Comparison of ENCODE assay signal across 15 mouse cellular contexts in the genomic region with DNA sequence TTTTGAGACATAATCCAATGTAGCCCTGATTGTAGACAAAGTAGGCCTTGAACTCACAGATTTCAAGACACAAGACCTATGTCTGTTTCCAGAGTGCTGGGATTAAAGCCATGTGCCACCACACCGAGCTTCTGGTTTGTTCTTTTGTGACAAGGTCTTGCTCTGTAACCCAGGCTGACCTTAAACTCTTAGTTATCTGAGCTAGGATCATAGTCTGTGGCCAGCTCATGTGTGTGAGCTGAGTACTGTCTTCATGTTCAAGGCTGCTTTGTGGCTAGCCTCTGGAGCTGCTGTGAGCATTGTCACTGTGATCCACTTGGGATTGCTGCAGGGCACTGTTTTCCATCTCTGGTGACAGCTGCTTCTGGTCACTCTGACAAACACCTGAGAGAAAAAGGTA. TPM values are rescaled to one million over a fixed set of nuclear protein-coding genes. Genes with fewer than 3 reads are reported as not detected.
A peak's percentile ranks its signal among the peaks of the same experiment; 100 is the strongest.
DNase-seq lines count a peak whose midpoint lies in the region; ATAC-seq and TF ChIP-seq lines count a peak whose summit lies in the region.
"Had no signal": no experiment of that assay in that cellular context is flagged by ENCODE, and none has a peak within 500 bp of the region (broad histone marks: within the 10 kb centered on the region; RNA-seq: fewer than 3 reads in every experiment).

No protein-coding gene starts in this region.

- H3K4me2 ChIP-seq in heart, embryonic 13.5 days, result peak overlapping the region; percentile 33; the same call in 1 of the 2 replicates
- no peak overlapping the region for H3K4me2 ChIP-seq in liver, embryonic 16.5 days (ENCODE audit: low read depth, low read length)
- no peak overlapping the region for H3K4me2 ChIP-seq in midbrain, embryonic 15.5 days
- H3K4me2 ChIP-seq: forebrain, embryonic 15.5 days; hindbrain, embryonic 12.5 days had no signal

- peak overlapping the region; percentile 2; the same call in 1 of the 2 replicates for H3K4me3 ChIP-seq in heart, embryonic 13.5 days
- no peak overlapping the region for H3K4me3 ChIP-seq in heart, adult 2 months
- H3K4me3 ChIP-seq in megakaryocyte, embryonic 14.5 days (replicated peaks), result peak overlapping the region; percentile 67
- no peak overlapping the region for H3K4me3 ChIP-seq in liver, embryonic 16.5 days (ENCODE audit: low read depth, low read length)
- no peak overlapping the region for H3K4me3 ChIP-seq in midbrain, embryonic 15.5 days
- H3K4me3 ChIP-seq: embryonic facial prominence, embryonic 10.5 days; forebrain, embryonic 15.5 days; hindbrain, embryonic 12.5 days had no signal

- TF ChIP-seq CTCF in heart, adult 2 months (IDR thresholded peaks at IDR 0.05), result no peak

- peaks cover 47% of the 10 kb centered on the region for H3K36me3 ChIP-seq in heart, embryonic 13.5 days
- H3K36me3 ChIP-seq in heart, adult 2 months (ENCODE audit: control insufficient read depth, insufficient read depth, low read length), result no peaks in the 10 kb centered on the region
- H3K36me3 ChIP-seq in megakaryocyte, embryonic 14.5 days (replicated peaks; ENCODE audit: low read length), result peaks cover 50% of the 10 kb centered on the region
- H3K36me3 ChIP-seq in liver, embryonic 16.5 days (ENCODE audit: control insufficient read depth, insufficient read depth), result peaks cover 40% of the 10 kb centered on the region
- H3K36me3 ChIP-seq in midbrain, embryonic 15.5 days (replicated peaks), result peaks cover 13% of the 10 kb centered on the region

- H3K9me3 ChIP-seq in heart, embryonic 13.5 days, result no peaks in the 10 kb centered on the region
- no peaks in the 10 kb centered on the region for H3K9me3 ChIP-seq in megakaryocyte, embryonic 14.5 days
- H3K9me3 ChIP-seq in liver, embryonic 16.5 days (replicated peaks; ENCODE audit: control insufficient read depth, low read length), result no peaks in the 10 kb centered on the region
- H3K9me3 ChIP-seq in midbrain, embryonic 15.5 days, result no peaks in the 10 kb centered on the region
- H3K9me3 ChIP-seq: embryonic facial prominence, embryonic 10.5 days; forebrain, embryonic 15.5 days; hindbrain, embryonic 12.5 days had no signal

- H3K27ac ChIP-seq in heart, embryonic 13.5 days (replicated peaks), result no peak overlapping the region
- no peak overlapping the region for H3K27ac ChIP-seq in heart, adult 2 months
- H3K27ac ChIP-seq in liver, embryonic 16.5 days (ENCODE audit: low read length), result peak overlapping the region; percentile 1; the same call in 1 of the 2 replicates
- H3K27ac ChIP-seq in midbrain, embryonic 15.5 days, result no peak overlapping the region
- H3K27ac ChIP-seq: embryonic facial prominence, embryonic 10.5 days; forebrain, embryonic 15.5 days; hindbrain, embryonic 12.5 days had no signal

- H3K27me3 ChIP-seq in heart, embryonic 13.5 days (replicated peaks), result no peaks in the 10 kb centered on the region
- H3K27me3 ChIP-seq in heart, adult 2 months (ENCODE audit: control insufficient read depth, insufficient read depth, low read length), result no peaks in the 10 kb centered on the region
- H3K27me3 ChIP-seq in megakaryocyte, embryonic 14.5 days (replicated peaks), result no peaks in the 10 kb centered on the region
- H3K27me3 ChIP-seq in liver, embryonic 16.5 days (ENCODE audit: control insufficient read depth, insufficient read depth, low read depth, low read length), result no peaks in the 10 kb centered on the region
- no peaks in the 10 kb centered on the region for H3K27me3 ChIP-seq in midbrain, embryonic 15.5 days (replicated peaks)
- H3K27me3 ChIP-seq: forebrain, embryonic 15.5 days; hindbrain, embryonic 12.5 days; Patski had no signal

- TF ChIP-seq POLR2A in heart, adult 2 months (IDR thresholded peaks at IDR 0.05; ENCODE audit: insufficient read depth, low read depth, low read length), result no peak

- peaks cover 2% of the 10 kb centered on the region for H3K79me2 ChIP-seq in heart, adult 2 months (replicated peaks; ENCODE audit: control insufficient read depth, insufficient read depth, low read length)

- WGBS in heart, embryonic 13.5 days, result 68% methylated on average over 1 of the region's 1 CpGs
- 78% methylated on average over 1 of the region's 1 CpGs for WGBS in heart, adult 2 months
- WGBS in liver, embryonic 16.5 days (ENCODE audit: insufficient replicate concordance), result 41% methylated on average over 1 of the region's 1 CpGs
- 83% methylated on average over 1 of the region's 1 CpGs for WGBS in midbrain, embryonic 15.5 days

- no peak for TF ChIP-seq EP300 in heart, adult 2 months (IDR thresholded peaks at IDR 0.05; ENCODE audit: insufficient read depth, low read depth, low read length)

- peaks cover 14% of the 10 kb centered on the region for H3K4me1 ChIP-seq in heart, embryonic 13.5 days
- peaks cover 9% of the 10 kb centered on the region for H3K4me1 ChIP-seq in heart, adult 2 months (ENCODE audit: control insufficient read depth, insufficient read depth, low read length)
- H3K4me1 ChIP-seq in megakaryocyte, embryonic 14.5 days, result peaks cover 63% of the 10 kb centered on the region
- peaks cover 40% of the 10 kb centered on the region for H3K4me1 ChIP-seq in liver, embryonic 16.5 days (ENCODE audit: control insufficient read depth, low read depth, low read length)
- H3K4me1 ChIP-seq in midbrain, embryonic 15.5 days, result peaks cover 14% of the 10 kb centered on the region

- intact Hi-C loops in heart, adult 2 months (cut with DNase I), result no loop called here

- H3K9ac ChIP-seq in heart, embryonic 13.5 days, result no peak overlapping the region
- no peak overlapping the region for H3K9ac ChIP-seq in heart, adult 2 months (ENCODE audit: low read depth, low read length)
- no peak overlapping the region for H3K9ac ChIP-seq in liver, embryonic 16.5 days (ENCODE audit: low read depth, low read length)
- no peak overlapping the region for H3K9ac ChIP-seq in midbrain, embryonic 15.5 days
- H3K9ac ChIP-seq: forebrain, embryonic 15.5 days; hindbrain, embryonic 12.5 days had no signal

- peak; percentile 38 to 72 for DNase-seq in adrenal gland, adult (ENCODE audit: inconsistent age in 2 of 2, low spot score in 1 of 2)
- no peak for DNase-seq in adrenal gland, adult 8-10 months
- DNase-seq in heart, adult 2 months, result no peak

- ATAC-seq in heart, embryonic 13.5 days (ENCODE audit: extremely low read depth, insufficient number of reproducible peaks, low FRiP score, low TSS enrichment), result no peak
- no peak for ATAC-seq in megakaryocyte, adult 5-6 weeks (ENCODE audit: poor library complexity, severe bottlenecking)
- no peak for ATAC-seq in liver, embryonic 16.5 days (ENCODE audit: low read depth)
- ATAC-seq in midbrain, embryonic 15.5 days (replicated peaks), result no peak
- ATAC-seq: activated CD4-positive, CD25-positive, alpha-beta regulatory T cell, adult 4 months; forebrain, embryonic 15.5 days; hindbrain, embryonic 16.5 days; inflammation-experienced regulatory T-cells, adult 6 months; Patski had no signal

RNA-seq across cellular contexts. Expression of a gene that starts 3.3 kb away (rescaled TPM):
- total RNA-seq in adrenal gland, adult 8-10 months (2022), result 100 to 1,000 TPM; 429 to 671 (median 576) TPM
- 248 and 250 TPM in 2 replicates for polyA plus RNA-seq in heart, embryonic 13.5 days (2015; fragmentation: Nextera tagmentation; extraction: Ambion mirVana)
- 100 to 1,000 TPM; 110 to 116 TPM for total RNA-seq in heart, adult 2 months (2021)
- 132 and 135 TPM in 2 replicates for polyA plus RNA-seq in heart, adult 2 months (2012; rRNA removed)
- polyA plus RNA-seq in megakaryocyte, embryonic 14.5 days (2012; ENCODE audit: insufficient read depth, low replicate concordance), result 173 and 451 TPM in 2 replicates
- 197 and 213 TPM in 2 replicates for total RNA-seq in megakaryocyte, adult 5-6 weeks (2015)
- total RNA-seq in megakaryocyte, adult 5-6 weeks (2017), result 795 and 884 TPM in 2 replicates
- 373 and 397 TPM in 2 replicates for polyA plus RNA-seq in liver, embryonic 16.5 days (2015; fragmentation: Nextera tagmentation; extraction: Ambion mirVana)
- 292 and 298 TPM in 2 replicates for polyA plus RNA-seq in midbrain, embryonic 15.5 days (2015; fragmentation: Nextera tagmentation; extraction: Ambion mirVana)

RNA-seq across cellular contexts. Expression of a gene that starts 18.6 kb away (rescaled TPM):
- 10 to 100 TPM; 38.9 to 52.2 (median 47.6) TPM for total RNA-seq in adrenal gland, adult 8-10 months (2022)
- polyA plus RNA-seq in heart, embryonic 13.5 days (2015; fragmentation: Nextera tagmentation; extraction: Ambion mirVana), result 27.0 and 29.9 TPM in 2 replicates
- total RNA-seq in heart, adult 2 months (2021), result 10 to 100 TPM; 13.4 to 14.9 TPM
- polyA plus RNA-seq in heart, adult 2 months (2012; rRNA removed), result 23.4 and 29.5 TPM in 2 replicates
- 11.1 TPM in 1 of 2 replicates, not detected in the other for polyA plus RNA-seq in megakaryocyte, embryonic 14.5 days (2012; ENCODE audit: insufficient read depth, low replicate concordance)
- 22.8 and 26.4 TPM in 2 replicates for total RNA-seq in megakaryocyte, adult 5-6 weeks (2015)
- total RNA-seq in megakaryocyte, adult 5-6 weeks (2017), result 12.9 and 13.1 TPM in 2 replicates
- polyA plus RNA-seq in liver, embryonic 16.5 days (2015; fragmentation: Nextera tagmentation; extraction: Ambion mirVana), result 13.5 and 14.3 TPM in 2 replicates
- polyA plus RNA-seq in midbrain, embryonic 15.5 days (2015; fragmentation: Nextera tagmentation; extraction: Ambion mirVana), result 57.2 and 59.5 TPM in 2 replicates

RNA-seq across cellular contexts. Expression of a gene that starts 33.9 kb away (rescaled TPM):
- 1 to 10 TPM; 1.5 to 2.6 (median 2.1) TPM for total RNA-seq in adrenal gland, adult 8-10 months (2022)
- polyA plus RNA-seq in heart, embryonic 13.5 days (2015; fragmentation: Nextera tagmentation; extraction: Ambion mirVana), result 8.1 and 9.8 TPM in 2 replicates
- total RNA-seq in heart, adult 2 months (2021), result 1 to 10 TPM; 1.0 to 1.4 TPM
- 1.8 and 2.6 TPM in 2 replicates for polyA plus RNA-seq in heart, adult 2 months (2012; rRNA removed)
- not detected in 2 replicates for polyA plus RNA-seq in megakaryocyte, embryonic 14.5 days (2012; ENCODE audit: insufficient read depth, low replicate concordance)
- 0.18 TPM in 1 of 2 replicates, not detected in the other for total RNA-seq in megakaryocyte, adult 5-6 weeks (2015)
- not detected in 2 replicates for total RNA-seq in megakaryocyte, adult 5-6 weeks (2017)
- not detected in 2 replicates for polyA plus RNA-seq in liver, embryonic 16.5 days (2015; fragmentation: Nextera tagmentation; extraction: Ambion mirVana)
- 111 and 113 TPM in 2 replicates for polyA plus RNA-seq in midbrain, embryonic 15.5 days (2015; fragmentation: Nextera tagmentation; extraction: Ambion mirVana)
- polyA plus RNA-seq: activated CD4-positive, CD25-positive, alpha-beta regulatory T cell, adult 4 months had no signal

RNA-seq across cellular contexts. Expression of a gene that starts 42.3 kb away (rescaled TPM):
- 100 to 1,000 TPM in 3 of 4 experiments, 10 to 100 TPM in 1; 86.7 to 109 (median 104) TPM for total RNA-seq in adrenal gland, adult 8-10 months (2022)
- 17.3 and 19.1 TPM in 2 replicates for polyA plus RNA-seq in heart, embryonic 13.5 days (2015; fragmentation: Nextera tagmentation; extraction: Ambion mirVana)
- total RNA-seq in heart, adult 2 months (2021), result 10 to 100 TPM; 55.8 to 72.6 TPM
- 85.8 and 88.9 TPM in 2 replicates for polyA plus RNA-seq in heart, adult 2 months (2012; rRNA removed)
- polyA plus RNA-seq in megakaryocyte, embryonic 14.5 days (2012; ENCODE audit: insufficient read depth, low replicate concordance), result 22.2 and 47.0 TPM in 2 replicates
- 14.6 and 15.0 TPM in 2 replicates for total RNA-seq in megakaryocyte, adult 5-6 weeks (2015)
- 3.2 and 6.4 TPM in 2 replicates for total RNA-seq in megakaryocyte, adult 5-6 weeks (2017)
- polyA plus RNA-seq in liver, embryonic 16.5 days (2015; fragmentation: Nextera tagmentation; extraction: Ambion mirVana), result 18.7 and 20.7 TPM in 2 replicates
- polyA plus RNA-seq in midbrain, embryonic 15.5 days (2015; fragmentation: Nextera tagmentation; extraction: Ambion mirVana), result 109 and 120 TPM in 2 replicates

RNA-seq across cellular contexts. Expression of a gene that starts 48.5 kb away (rescaled TPM):
- 1 to 10 TPM; 1.0 to 2.3 (median 1.4) TPM for total RNA-seq in adrenal gland, adult 8-10 months (2022)
- polyA plus RNA-seq in heart, embryonic 13.5 days (2015; fragmentation: Nextera tagmentation; extraction: Ambion mirVana), result 8.1 and 9.4 TPM in 2 replicates
- total RNA-seq in heart, adult 2 months (2021), result under 1 TPM; 0.37 to 0.70 TPM
- polyA plus RNA-seq in heart, adult 2 months (2012; rRNA removed), result 1.8 and 2.0 TPM in 2 replicates
- polyA plus RNA-seq in megakaryocyte, embryonic 14.5 days (2012; ENCODE audit: insufficient read depth, low replicate concordance), result 13.0 and 25.6 TPM in 2 replicates
- 7.1 and 8.1 TPM in 2 replicates for total RNA-seq in megakaryocyte, adult 5-6 weeks (2015)
- 6.1 and 10.5 TPM in 2 replicates for total RNA-seq in megakaryocyte, adult 5-6 weeks (2017)
- polyA plus RNA-seq in liver, embryonic 16.5 days (2015; fragmentation: Nextera tagmentation; extraction: Ambion mirVana), result 8.8 and 9.7 TPM in 2 replicates
- 3.4 and 3.8 TPM in 2 replicates for polyA plus RNA-seq in midbrain, embryonic 15.5 days (2015; fragmentation: Nextera tagmentation; extraction: Ambion mirVana)

Comparison
In these comparisons a context has a peak if more than half of its experiments do, and no peak if none do; other contexts are left out.
1. DNase-seq: peak in adrenal gland, adult (2 of 2); none in adrenal gland, adult 8-10 months (single experiment) and heart, adult 2 months (0 of 2).
2. H3K4me3 ChIP-seq: peak in heart, embryonic 13.5 days (single experiment) and megakaryocyte, embryonic 14.5 days (single experiment); none in heart, adult 2 months (single experiment), liver, embryonic 16.5 days (single experiment) and midbrain, embryonic 15.5 days (single experiment).
3. RNA of a gene that starts 33.9 kb away (polyA plus RNA-seq): 111 to 113 TPM in midbrain, embryonic 15.5 days; 8.1 to 9.8 TPM in heart, embryonic 13.5 days, 1.8 to 2.6 TPM in heart, adult 2 months, not detected in liver, embryonic 16.5 days and not detected in megakaryocyte, embryonic 14.5 days; every median in the first group is over 10 times any median in the second.